In the genomic region with DNA sequence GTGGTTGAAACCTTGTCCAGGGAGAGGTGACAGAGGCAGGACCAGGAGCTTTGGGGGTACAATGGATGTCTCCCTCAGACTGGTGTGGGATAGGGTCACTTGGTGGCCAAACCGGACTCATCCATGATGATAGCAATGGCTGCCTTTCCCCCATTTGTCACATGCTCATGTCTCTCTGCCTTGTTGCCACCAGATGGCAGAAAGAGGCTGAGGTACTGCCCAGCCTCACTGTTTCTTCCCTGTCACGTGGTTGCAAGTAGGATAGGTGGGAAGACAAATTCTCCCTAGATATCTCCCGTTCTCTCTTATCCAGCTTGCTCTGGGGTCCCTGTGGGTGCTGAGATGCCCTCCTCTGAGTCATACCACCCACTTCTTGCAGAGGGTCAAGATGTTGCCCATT, we compare ENCODE assay signal across 10 mouse cellular contexts. TPM values are rescaled to one million over a fixed set of nuclear protein-coding genes. Genes with fewer than 3 reads are reported as not detected.
DNase-seq lines count a peak whose midpoint lies in the region; ATAC-seq and TF ChIP-seq lines count a peak whose summit lies in the region.
"Had no signal": no experiment of that assay in that cellular context is flagged by ENCODE, and none has a peak within 500 bp of the region (broad histone marks: within the 10 kb centered on the region; RNA-seq: fewer than 3 reads in every experiment).

No protein-coding gene starts in this region.

- H3K27ac ChIP-seq in heart, postnatal 0 days (ENCODE audit: low read depth), result no peak overlapping the region
- no peak overlapping the region for H3K27ac ChIP-seq in limb, embryonic 10.5 days

- H3K4me2 ChIP-seq in heart, postnatal 0 days (ENCODE audit: low read depth, low read length), result no peak overlapping the region

- no peak for TF ChIP-seq EP300 in heart, postnatal 0 days (IDR thresholded peaks at IDR 0.05; ENCODE audit: low read depth)

- no peaks in the 10 kb centered on the region for H3K36me3 ChIP-seq in heart, postnatal 0 days (replicated peaks; ENCODE audit: control insufficient read depth, insufficient read depth, low read length)
- no peaks in the 10 kb centered on the region for H3K36me3 ChIP-seq in limb, embryonic 10.5 days

- ATAC-seq in heart, postnatal 0 days (ENCODE audit: insufficient read depth, low read depth), result peak; percentile 43; the same call in 1 of the 2 replicates

- H3K4me1 ChIP-seq in heart, postnatal 0 days (ENCODE audit: control insufficient read depth, insufficient read depth), result peaks cover 4% of the 10 kb centered on the region; the same call in 1 of the 2 replicates
- H3K4me1 ChIP-seq in limb, embryonic 10.5 days, result peaks cover 9% of the 10 kb centered on the region

- DNase-seq in heart, postnatal 0 days (ENCODE audit: low spot score), result peak; percentile 49
- no peak for DNase-seq in heart, adult 8-10 months (ENCODE audit: low spot score)
- DNase-seq in 416B (ENCODE audit: low read depth), result peak; percentile 78
- DNase-seq in ZHBTc4 (ENCODE audit: low read depth, low spot score), result peak; percentile 89
- peak; percentile 30 for DNase-seq in limb, embryonic 10.5 days (ENCODE audit: low spot score)
- no peak for DNase-seq in right cerebral cortex, postnatal 36 days (ENCODE audit: low spot score in 2 of 2)
- no peak for DNase-seq in layer of hippocampus, adult 9-10 months (ENCODE audit: low spot score)
- no peak for DNase-seq in heart, adult 9 months (ENCODE audit: low spot score in 2 of 2)
- DNase-seq: layer of hippocampus, adult 9-11 months; thymus, postnatal 25 days had no signal

- TF ChIP-seq CTCF in heart, postnatal 0 days (IDR thresholded peaks at IDR 0.05; ENCODE audit: low read depth), result peak; percentile 73

- H3K27me3 ChIP-seq in heart, postnatal 0 days (ENCODE audit: control insufficient read depth, insufficient read depth, low read length), result no peaks in the 10 kb centered on the region
- no peaks in the 10 kb centered on the region for H3K27me3 ChIP-seq in limb, embryonic 10.5 days (ENCODE audit: low read depth, poor library complexity, severe bottlenecking)

- H3K9me3 ChIP-seq in heart, postnatal 0 days (replicated peaks; ENCODE audit: control insufficient read depth, low read length), result no peaks in the 10 kb centered on the region
- no peaks in the 10 kb centered on the region for H3K9me3 ChIP-seq in limb, embryonic 10.5 days (replicated peaks)

- no peak overlapping the region for H3K9ac ChIP-seq in heart, postnatal 0 days (replicated peaks; ENCODE audit: low read depth, low read length)

- WGBS in heart, postnatal 0 days, result 7% methylated on average over 3 of the region's 3 CpGs
- 23% methylated on average over 3 of the region's 3 CpGs for WGBS in limb, embryonic 10.5 days

- no peak overlapping the region for H3K4me3 ChIP-seq in heart, postnatal 0 days (ENCODE audit: low read depth, low read length)
- no peak overlapping the region for H3K4me3 ChIP-seq in limb, embryonic 10.5 days

RNA-seq across cellular contexts. Expression of a gene that starts 4.4 kb away (rescaled TPM):
- total RNA-seq in heart, postnatal 0 days (2014; rRNA removed; ENCODE audit: low replicate concordance), result 21.1 and 45.2 TPM in 2 replicates
- polyA plus RNA-seq in heart, postnatal 0 days (2015; fragmentation: Nextera tagmentation; extraction: Ambion mirVana), result 69.4 and 71.8 TPM in 2 replicates
- total RNA-seq in heart, adult 8-10 months (2022), result 10 to 100 TPM; 22.5 to 32.7 (median 29.0) TPM
- 106 and 107 TPM in 2 replicates for polyA plus RNA-seq in limb, embryonic 10.5 days (2016; fragmentation: Nextera tagmentation; extraction: Ambion mirVana)

RNA-seq across cellular contexts. Expression of a gene that starts 14.4 kb away (rescaled TPM):
- total RNA-seq in heart, postnatal 0 days (2014; rRNA removed; ENCODE audit: low replicate concordance), result 10.3 and 13.6 TPM in 2 replicates
- 5.1 and 5.9 TPM in 2 replicates for polyA plus RNA-seq in heart, postnatal 0 days (2015; fragmentation: Nextera tagmentation; extraction: Ambion mirVana)
- total RNA-seq in heart, adult 8-10 months (2022), result 1 to 10 TPM; 5.4 to 7.1 (median 6.1) TPM
- polyA plus RNA-seq in limb, embryonic 10.5 days (2016; fragmentation: Nextera tagmentation; extraction: Ambion mirVana), result 6.1 and 6.9 TPM in 2 replicates

RNA-seq across cellular contexts. Expression of a gene that starts 32.0 kb away (rescaled TPM):
- total RNA-seq in heart, postnatal 0 days (2014; rRNA removed; ENCODE audit: low replicate concordance), result 106 and 138 TPM in 2 replicates
- polyA plus RNA-seq in heart, postnatal 0 days (2015; fragmentation: Nextera tagmentation; extraction: Ambion mirVana), result 31.8 and 35.6 TPM in 2 replicates
- 10 to 100 TPM; 45.6 to 56.1 (median 48.9) TPM for total RNA-seq in heart, adult 8-10 months (2022)
- polyA plus RNA-seq in limb, embryonic 10.5 days (2016; fragmentation: Nextera tagmentation; extraction: Ambion mirVana), result 62.2 and 72.1 TPM in 2 replicates

Comparison
In these comparisons a context has a peak if more than half of its experiments do, and no peak if none do; other contexts are left out.
1. DNase-seq: peak in heart, postnatal 0 days (single experiment), 416B (single experiment), ZHBTc4 (single experiment) and limb, embryonic 10.5 days (single experiment); none in heart, adult 8-10 months (single experiment), right cerebral cortex, postnatal 36 days (0 of 2), layer of hippocampus, adult 9-10 months (single experiment) and heart, adult 9 months (0 of 2).